Mouse (Mus musculus) embryonic facial prominence, embryonic 13.5 days (tissue): ENCODE measurements around the gene 4933430I17Rik. TPM values are rescaled to one million over a fixed set of nuclear protein-coding genes. Genes with fewer than 3 reads are reported as not detected.
"Not testable (repeated sequence)": the region's sequence is repeated elsewhere in the genome, so short reads cannot be mapped to it uniquely, and the experiment has no call there.

Source experiments
- ATAC-seq: fragments of 200-750 bp; cut with Nextera tagmentation; 2 replicates; pipeline ENCODE4 v1.8.0; 2017; ENCODE audit warnings: low read depth; ENCODE audit not compliant: insufficient number of reproducible peaks, insufficient read depth, low FRiP score, low TSS enrichment
- H3K27ac ChIP-seq: fragments of 300-500 bp; sonication (generic); 2 replicates; pipeline ENCODE4 v1.5.1; 2015; ENCODE audit warnings: moderate library complexity, mild to moderate bottlenecking, inconsistent platforms
- H3K27me3 ChIP-seq: fragments of 300-500 bp; sonication (generic); 2 replicates; pipeline ENCODE4 v1.6.1; 2015; ENCODE audit warnings: mild to moderate bottlenecking, inconsistent platforms
- H3K36me3 ChIP-seq: fragments of 300-500 bp; sonication (generic); 2 replicates; pipeline ENCODE4 v1.6.1; 2015; ENCODE audit warnings: mild to moderate bottlenecking, inconsistent platforms
- H3K4me1 ChIP-seq: fragments of 300-500 bp; sonication (generic); 2 replicates; pipeline ENCODE4 v1.6.1; 2015; ENCODE audit warnings: inconsistent platforms
- H3K4me2 ChIP-seq: fragments of 300-500 bp; sonication (generic); 2 replicates; pipeline ENCODE4 v1.6.1; 2015; ENCODE audit warnings: moderate library complexity, mild to moderate bottlenecking, inconsistent platforms
- H3K4me3 ChIP-seq: fragments of 300-500 bp; sonication (generic); 2 replicates; pipeline ENCODE4 v1.5.1; 2015; ENCODE audit warnings: mild to moderate bottlenecking, inconsistent platforms
- H3K9ac ChIP-seq: fragments of 300-500 bp; sonication (generic); 2 replicates; pipeline ENCODE4 v1.6.1; 2015; ENCODE audit warnings: mild to moderate bottlenecking, inconsistent platforms
- H3K9me3 ChIP-seq: fragments of 300-500 bp; sonication (generic); 2 replicates; pipeline ENCODE4 v1.6.1; 2016; ENCODE audit warnings: inconsistent platforms
- WGBS: fragments of 180-500 bp; shearing (Covaris S2); methylation state at CpG from one replicate; pipeline ENCODE4 v1.1.7; 2015; ENCODE audit warnings: mixed read lengths; 5-methylcytosine and 5-hydroxymethylcytosine counted together
- polyA plus RNA-seq: library from polyadenylated mRNA; unstranded; fragments of >200 nt; fragmentation: Nextera tagmentation; extraction: Ambion mirVana; gene quantifications from 2 replicates; pipeline ENCODE4 v1.2.1, GENCODE M21; 2015

The 4933430I17Rik gene
- 0.39 and 0.49 TPM in 2 replicates for polyA plus RNA-seq

GRCm38 (mm10) chr4:62524651-62525488 lies at the start of gene 4933430I17Rik, which contains the start of gene Pole3:
Gene 4933430I17Rik, plus strand, starts transcription at chr4:62525369.
Gene Pole3, minus strand, starts transcription at chr4:62525068.
- WGBS = under 1% methylated on average over 59 of the region's 59 CpGs
- peak within 1 kb of the TSS; percentile 96 for H3K27ac ChIP-seq
- H3K36me3 ChIP-seq = peaks cover 10% of the 10 kb centered on the region
- H3K27me3 ChIP-seq = no peaks in the 10 kb centered on the region
- peaks cover 9% of the 10 kb centered on the region for H3K4me1 ChIP-seq
- ATAC-seq = peak; percentile 97
- peak within 1 kb of the TSS; percentile 90 for H3K9ac ChIP-seq
- peak within 1 kb of the TSS; percentile 90 for H3K4me2 ChIP-seq
- peak within 1 kb of the TSS; percentile 86 for H3K4me3 ChIP-seq
- H3K9me3 ChIP-seq = no peaks in the 10 kb centered on the region

- no peak overlapping the region for H3K9ac ChIP-seq
- H3K4me2 ChIP-seq = no peak overlapping the region
- H3K4me1 ChIP-seq = peaks cover 14% of the 10 kb centered on the region
- H3K27me3 ChIP-seq = peaks cover 24% of the 10 kb centered on the region
- H3K4me3 ChIP-seq = no peak overlapping the region
- H3K27ac ChIP-seq = no peak overlapping the region
- WGBS = 90% methylated on average over 6 of the region's 6 CpGs
- H3K36me3 ChIP-seq = no peaks in the 10 kb centered on the region
- no peaks in the 10 kb centered on the region for H3K9me3 ChIP-seq
- no peak for ATAC-seq
Observed at GRCm38 (mm10) chr4:62475793-62476192, 49.4 kb upstream of the 4933430I17Rik start.

GRCm38 (mm10) chr4:62477542-62478244 lies 47.5 kb upstream of the 4933430I17Rik start:
- ATAC-seq = no peak
- peaks cover 32% of the 10 kb centered on the region for H3K27me3 ChIP-seq
- WGBS = 64% methylated on average over 6 of the region's 6 CpGs

GRCm38 (mm10) chr4:62479593-62479936 lies 45.6 kb upstream of the 4933430I17Rik start:
- H3K36me3 ChIP-seq, H3K27ac ChIP-seq, H3K9ac ChIP-seq, H3K9me3 ChIP-seq, ATAC-seq: not testable (repeated sequence)
- Histone ChIP-seq H3K27me3 (peaks cover 32% of the 10 kb centered on the region), H3K4me3 (peak overlapping the region; percentile 49), H3K4me2 (peak overlapping the region; percentile 86), H3K4me1 (peaks cover 15% of the 10 kb centered on the region)
- WGBS = 12% methylated on average over 11 of the region's 11 CpGs

More at GRCm38 (mm10) chr4:62477542-62478244, 47.5 kb upstream of the 4933430I17Rik start:
- Histone ChIP-seq H3K27ac (no peak overlapping the region), H3K9me3 (no peaks in the 10 kb centered on the region), H3K9ac (no peak overlapping the region), H3K4me2 (no peak overlapping the region), H3K36me3 (no peaks in the 10 kb centered on the region), H3K4me1 (peaks cover 15% of the 10 kb centered on the region), H3K4me3 (no peak overlapping the region)

GRCm38 (mm10) chr4:62479937-62480708 lies 45.0 kb upstream of the 4933430I17Rik start, which contains the start of gene Bspry:
Gene Bspry, plus strand, starts transcription at chr4:62480053.
- Histone ChIP-seq H3K27me3 (peaks cover 32% of the 10 kb centered on the region), H3K9me3 (no peaks in the 10 kb centered on the region), H3K4me2 (peak within 1 kb of the TSS; percentile 86), H3K27ac (no peak within 1 kb of the TSS), H3K9ac (no peak within 1 kb of the TSS), H3K36me3 (no peaks in the 10 kb centered on the region), H3K4me3 (peak within 1 kb of the TSS; percentile 49), H3K4me1 (peaks cover 15% of the 10 kb centered on the region)
- peak; percentile 77 for ATAC-seq
- 2% methylated on average over 71 of the region's 71 CpGs for WGBS

GRCm38 (mm10) chr4:62480709-62481605 lies 44.2 kb upstream of the 4933430I17Rik start:
- Histone ChIP-seq H3K27ac (no peak overlapping the region), H3K4me1 (peaks cover 15% of the 10 kb centered on the region), H3K27me3 (peaks cover 32% of the 10 kb centered on the region), H3K9me3 (no peaks in the 10 kb centered on the region), H3K36me3 (no peaks in the 10 kb centered on the region), H3K4me2 (peak overlapping the region; percentile 86), H3K4me3 (peak overlapping the region; percentile 49; the same call in 1 of the 2 replicates), H3K9ac (no peak overlapping the region)
- ATAC-seq = no peak
- 35% methylated on average over 10 of the region's 10 CpGs for WGBS

GRCm38 (mm10) chr4:62484928-62485327 lies 40.2 kb upstream of the 4933430I17Rik start:
- H3K4me3 ChIP-seq = no peak overlapping the region
- no peak for ATAC-seq
- 82% methylated on average over 3 of the region's 3 CpGs for WGBS
- H3K9me3 ChIP-seq = no peaks in the 10 kb centered on the region
- no peak overlapping the region for H3K27ac ChIP-seq
- peaks cover 7% of the 10 kb centered on the region for H3K4me1 ChIP-seq
- H3K9ac ChIP-seq = no peak overlapping the region
- H3K4me2 ChIP-seq = no peak overlapping the region
- no peaks in the 10 kb centered on the region for H3K36me3 ChIP-seq
- H3K27me3 ChIP-seq = peaks cover 15% of the 10 kb centered on the region

GRCm38 (mm10) chr4:62485450-62486161 lies 39.6 kb upstream of the 4933430I17Rik start:
- H3K36me3 ChIP-seq = no peaks in the 10 kb centered on the region
- WGBS = 85% methylated on average over 8 of the region's 8 CpGs
- H3K27ac ChIP-seq = no peak overlapping the region
- no peak overlapping the region for H3K4me2 ChIP-seq
- H3K9ac ChIP-seq = no peak overlapping the region
- H3K9me3 ChIP-seq = no peaks in the 10 kb centered on the region
- peaks cover 3% of the 10 kb centered on the region; the same call in 1 of the 2 replicates for H3K4me1 ChIP-seq
- no peak for ATAC-seq
- H3K27me3 ChIP-seq = peaks cover 10% of the 10 kb centered on the region
- H3K4me3 ChIP-seq = no peak overlapping the region

- H3K36me3 ChIP-seq = no peaks in the 10 kb centered on the region
- no peak overlapping the region for H3K4me3 ChIP-seq
- ATAC-seq = no peak
- no peak overlapping the region for H3K9ac ChIP-seq
- 86% methylated on average over 15 of the region's 15 CpGs for WGBS
- no peaks in the 10 kb centered on the region for H3K4me1 ChIP-seq
- no peak overlapping the region for H3K4me2 ChIP-seq
- H3K9me3 ChIP-seq = no peaks in the 10 kb centered on the region
- peaks cover 4% of the 10 kb centered on the region for H3K27me3 ChIP-seq
- H3K27ac ChIP-seq = no peak overlapping the region
Observed at GRCm38 (mm10) chr4:62486162-62486696, 38.9 kb upstream of the 4933430I17Rik start.

- Histone ChIP-seq H3K9ac (no peak overlapping the region), H3K9me3 (no peaks in the 10 kb centered on the region), H3K4me2 (no peak overlapping the region), H3K4me1 (no peaks in the 10 kb centered on the region), H3K4me3 (no peak overlapping the region), H3K27me3 (no peaks in the 10 kb centered on the region), H3K27ac (no peak overlapping the region), H3K36me3 (no peaks in the 10 kb centered on the region)
- WGBS = 91% methylated on average over 5 of the region's 5 CpGs
- no peak for ATAC-seq
Observed at GRCm38 (mm10) chr4:62487172-62487571, 38.0 kb upstream of the 4933430I17Rik start.
